Mouse (Mus musculus) limb, embryonic 12.5 days (tissue): ENCODE results near the gene Triobp. TPM values are rescaled to one million over a fixed set of nuclear protein-coding genes. Genes with fewer than 3 reads are reported as not detected.
A peak's percentile ranks its signal among the peaks of the same experiment; 100 is the strongest.

Experiments used
- ATAC-seq: fragments of 200-750 bp; cut with Nextera tagmentation; 2 replicates; pipeline ENCODE4 v1.8.0; 2017; ENCODE audit warnings: low read depth, moderate TSS enrichment; ENCODE audit not compliant: insufficient number of reproducible peaks, insufficient read depth, low FRiP score, low TSS enrichment
- H3K27ac ChIP-seq: fragments of 300-500 bp; sonication (generic); 2 replicates; pipeline ENCODE4 v1.5.1; 2016; ENCODE audit warnings: mild to moderate bottlenecking, moderate library complexity
- H3K27me3 ChIP-seq: fragments of 300-500 bp; sonication (generic); 2 replicates; pipeline ENCODE4 v1.6.1; 2016; ENCODE audit warnings: mild to moderate bottlenecking, moderate library complexity
- H3K36me3 ChIP-seq: fragments of 300-500 bp; sonication (generic); 2 replicates; pipeline ENCODE4 v1.6.1; 2016; ENCODE audit warnings: mild to moderate bottlenecking, moderate library complexity
- H3K4me1 ChIP-seq: fragments of 300-500 bp; sonication (generic); replicated peaks from 2 replicates; pipeline ENCODE4 v1.6.1; 2016
- H3K4me2 ChIP-seq: fragments of 300-500 bp; sonication (generic); 2 replicates; pipeline ENCODE4 v1.6.1; 2016; ENCODE audit warnings: mild to moderate bottlenecking, moderate library complexity
- H3K4me3 ChIP-seq: fragments of 300-500 bp; sonication (generic); replicated peaks from 2 replicates; pipeline ENCODE4 v1.5.1; 2016; ENCODE audit warnings: mild to moderate bottlenecking
- H3K9ac ChIP-seq: fragments of 300-500 bp; sonication (generic); replicated peaks from 2 replicates; pipeline ENCODE4 v1.6.1; 2016; ENCODE audit warnings: mild to moderate bottlenecking, moderate library complexity
- H3K9me3 ChIP-seq: fragments of 300-500 bp; sonication (generic); 2 replicates; pipeline ENCODE4 v1.6.1; 2016; ENCODE audit warnings: mild to moderate bottlenecking, moderate library complexity
- WGBS: fragments of 180-500 bp; shearing (Covaris S2); methylation state at CpG from one replicate; pipeline ENCODE4 v1.1.7; 2016; 5-methylcytosine and 5-hydroxymethylcytosine counted together
- polyA plus RNA-seq: library from polyadenylated mRNA; unstranded; fragments of >200 nt; fragmentation: Nextera tagmentation; extraction: Ambion mirVana; gene quantifications from 2 replicates; pipeline ENCODE4 v1.2.1, GENCODE M21; 2016

Triobp gene
- polyA plus RNA-seq, 1 experiment from 2014 or later: 37.9 TPM

DNA sequence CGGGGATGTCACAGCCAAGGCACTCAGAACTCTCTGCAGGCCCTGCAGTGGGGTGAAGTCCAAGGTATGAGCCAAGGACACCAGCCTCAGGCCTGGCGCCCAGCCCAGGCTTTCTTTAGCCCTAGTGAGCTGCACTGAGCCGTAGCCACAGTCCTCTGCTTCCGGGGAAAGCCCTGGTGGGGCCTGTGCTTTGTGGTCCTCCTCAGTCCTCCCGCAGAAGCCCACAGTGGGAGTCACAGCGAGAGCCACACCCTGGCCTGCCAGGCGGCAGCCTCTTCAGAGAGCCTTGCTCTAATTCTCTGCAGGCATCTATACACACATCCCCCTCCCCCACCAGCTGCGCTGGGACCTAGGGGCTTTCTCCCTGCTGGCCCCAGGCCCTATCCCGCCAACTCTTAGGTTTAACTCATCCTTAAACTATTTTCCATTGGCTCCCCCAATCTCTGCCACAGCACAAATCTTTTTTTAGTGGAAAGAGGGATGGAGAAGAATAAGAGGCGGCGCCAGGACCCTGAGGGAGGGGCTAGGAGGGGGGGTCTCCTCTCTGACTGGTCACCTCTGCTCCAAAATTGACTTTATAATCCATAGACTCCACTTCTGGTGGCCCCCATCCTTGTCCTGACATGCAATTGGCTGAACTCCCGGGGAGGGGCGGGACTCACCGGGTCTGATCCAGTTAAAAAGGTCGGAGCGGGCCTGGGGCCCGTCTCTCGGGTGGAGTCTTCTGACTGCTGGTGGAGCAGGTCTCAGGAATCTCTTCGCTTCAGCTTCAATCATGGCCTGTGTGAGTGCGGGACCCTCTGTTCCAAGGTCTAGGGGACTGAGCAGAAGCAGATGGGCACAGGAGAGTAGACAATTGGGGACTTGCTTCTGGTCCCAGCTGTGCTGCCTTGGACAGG is 21.3 kb upstream of the Triobp start, which contains the start of gene Lgals1:
Gene Lgals1 (plus strand): TSS at position 705 of the 899 bp plus-strand sequence.
- 4% methylated on average over 20 of the region's 20 CpGs for WGBS
- no peaks in the 10 kb centered on the region for H3K27me3 ChIP-seq
- peak within 1 kb of the TSS; percentile 63 for H3K9ac ChIP-seq
- H3K36me3 ChIP-seq: peaks cover 16% of the 10 kb centered on the region
- peak; percentile 83 for ATAC-seq
- peak within 1 kb of the TSS; percentile 98 for H3K27ac ChIP-seq
- peak within 1 kb of the TSS; percentile 93 for H3K4me2 ChIP-seq
- no peaks in the 10 kb centered on the region for H3K9me3 ChIP-seq
- peaks cover 42% of the 10 kb centered on the region for H3K4me1 ChIP-seq
- H3K4me3 ChIP-seq: peak within 1 kb of the TSS; percentile 52

DNA sequence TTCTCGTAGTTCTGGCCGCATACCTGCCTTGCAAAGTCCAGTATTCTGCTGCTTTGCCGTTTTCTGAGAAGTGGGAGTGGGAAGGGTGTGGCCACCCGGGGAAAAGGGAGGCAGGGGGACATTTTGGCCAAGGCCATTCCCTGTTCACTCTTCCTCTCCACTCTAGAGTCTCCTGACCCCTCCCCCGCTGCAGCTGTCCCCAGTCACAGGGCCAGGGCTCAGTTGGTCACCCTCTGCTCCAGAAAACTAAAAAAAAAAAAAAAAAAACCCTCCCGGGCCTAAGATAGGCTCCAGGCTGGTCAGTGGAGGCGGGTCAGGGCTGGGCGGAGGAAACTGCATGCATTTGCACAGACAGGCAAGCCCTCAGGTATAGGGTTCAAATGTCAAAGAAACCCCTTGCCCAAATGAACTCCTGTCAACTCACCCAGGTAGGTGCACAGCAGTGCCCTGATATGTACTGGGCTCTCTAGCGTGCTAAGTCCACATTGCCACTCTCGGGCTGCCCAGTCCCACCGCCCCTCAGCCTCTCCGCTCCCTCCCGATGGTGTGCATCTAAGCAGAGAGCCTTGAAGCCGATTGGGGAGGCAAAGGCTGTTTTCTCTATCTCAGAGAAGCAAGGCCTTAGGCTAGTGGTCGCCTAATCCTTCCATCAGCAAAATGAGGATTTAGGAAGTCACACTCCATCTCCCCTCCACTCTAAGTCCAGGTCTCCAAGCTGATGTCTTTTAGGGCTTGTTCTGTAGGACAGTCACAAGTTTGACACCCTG is 20.3 kb upstream of the Triobp start:
- H3K4me2 ChIP-seq: peak overlapping the region; percentile 93
- peak overlapping the region; percentile 63 for H3K9ac ChIP-seq
- peak overlapping the region; percentile 98 for H3K27ac ChIP-seq
- 13% methylated on average over 15 of the region's 15 CpGs for WGBS
- H3K4me1 ChIP-seq: peaks cover 42% of the 10 kb centered on the region
- H3K36me3 ChIP-seq: peaks cover 16% of the 10 kb centered on the region
- ATAC-seq: no peak
- H3K9me3 ChIP-seq: no peaks in the 10 kb centered on the region
- no peaks in the 10 kb centered on the region for H3K27me3 ChIP-seq
- H3K4me3 ChIP-seq: peak overlapping the region; percentile 52

DNA sequence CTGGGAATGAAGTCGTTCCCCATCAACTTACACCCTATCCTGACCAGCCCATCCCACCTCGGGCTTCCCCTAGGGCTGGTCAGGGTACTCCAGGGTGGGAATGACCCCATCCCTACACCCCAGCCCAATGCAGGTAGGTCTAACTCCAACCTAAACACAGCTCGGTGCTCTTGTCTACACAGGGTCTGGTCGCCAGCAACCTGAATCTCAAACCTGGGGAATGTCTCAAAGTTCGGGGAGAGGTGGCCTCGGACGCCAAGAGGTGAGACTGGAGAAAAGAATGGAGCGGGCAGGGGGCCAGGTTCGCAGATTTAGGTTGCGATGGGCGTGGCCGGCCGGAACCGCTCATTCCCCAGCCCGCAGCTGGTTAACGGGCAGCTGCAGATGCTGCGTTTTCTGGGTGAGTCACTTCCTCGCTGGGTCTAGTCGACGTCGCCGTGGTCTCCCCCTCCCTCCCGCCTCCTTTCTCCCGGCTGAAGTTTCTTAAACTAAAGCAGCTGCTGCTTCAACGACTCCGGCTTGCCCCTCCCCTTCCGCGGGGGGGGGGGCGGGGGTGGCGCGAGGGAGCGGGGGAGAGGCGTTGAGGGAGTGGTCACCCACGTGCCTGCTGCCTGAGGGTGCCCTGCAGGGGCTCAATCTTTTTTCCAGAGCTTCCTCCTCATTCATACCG is 19.6 kb upstream of the Triobp start:
- Histone ChIP-seq H3K27ac (peak overlapping the region; percentile 98), H3K9ac (peak overlapping the region; percentile 63), H3K36me3 (peaks cover 16% of the 10 kb centered on the region), H3K4me3 (peak overlapping the region; percentile 52), H3K9me3 (no peaks in the 10 kb centered on the region), H3K27me3 (no peaks in the 10 kb centered on the region), H3K4me2 (peak overlapping the region; percentile 93), H3K4me1 (peaks cover 42% of the 10 kb centered on the region)
- 1% methylated on average over 33 of the region's 35 CpGs for WGBS
- peak; percentile 43 for ATAC-seq

DNA sequence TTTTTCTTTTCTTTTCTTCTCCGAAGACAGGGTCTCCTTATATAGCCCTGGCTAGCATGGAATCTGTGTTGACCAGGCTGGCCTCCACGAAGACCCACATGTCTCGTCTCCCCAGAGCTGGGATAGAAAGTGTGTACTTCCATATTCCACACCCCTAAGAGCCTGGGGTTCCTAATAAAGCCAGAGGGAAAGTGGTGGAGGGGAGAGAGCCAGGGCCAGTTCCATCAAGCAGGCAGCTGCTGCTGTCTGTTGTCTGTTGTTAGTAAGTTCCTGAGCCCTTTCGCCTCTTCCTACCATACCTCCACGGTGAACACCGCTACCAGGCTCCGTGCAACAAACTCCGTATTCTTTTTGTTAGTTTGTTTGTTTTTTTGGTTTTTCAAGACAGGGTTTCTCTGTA is 19.0 kb upstream of the Triobp start:
- Histone ChIP-seq H3K4me1 (peaks cover 39% of the 10 kb centered on the region), H3K4me2 (peak overlapping the region; percentile 93), H3K9me3 (no peaks in the 10 kb centered on the region), H3K9ac (peak overlapping the region; percentile 63; the same call in 1 of the 2 replicates), H3K27ac (peak overlapping the region; percentile 98), H3K4me3 (peak overlapping the region; percentile 52), H3K27me3 (no peaks in the 10 kb centered on the region), H3K36me3 (peaks cover 16% of the 10 kb centered on the region)
- 39% methylated on average over 8 of the region's 8 CpGs for WGBS
- ATAC-seq: no peak

DNA sequence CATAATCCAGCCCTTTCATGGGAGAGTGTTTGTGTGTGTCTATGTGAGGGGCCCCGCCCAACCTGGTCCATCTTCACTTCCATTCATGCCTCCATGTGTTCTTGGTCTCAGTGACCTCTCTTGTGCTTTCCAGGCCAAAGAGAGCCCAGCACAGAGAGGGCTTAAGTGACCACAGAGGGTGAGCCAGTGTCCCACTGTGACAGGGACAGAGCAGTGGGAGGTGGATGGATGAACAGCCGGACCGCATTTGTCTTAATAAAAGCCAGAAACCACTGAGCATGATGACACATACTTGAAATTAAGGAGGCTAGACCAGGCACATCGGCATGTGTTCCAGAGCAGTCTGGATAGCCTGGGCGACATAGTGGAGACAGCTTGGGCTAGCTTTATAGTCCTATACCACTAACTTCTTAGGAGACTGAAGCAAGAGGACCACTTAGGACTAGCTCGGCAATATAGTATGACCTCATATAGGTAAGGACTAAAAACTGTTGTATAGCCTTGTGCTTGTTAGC is 17.3 kb upstream of the Triobp start:
- WGBS: 86% methylated on average over 6 of the region's 6 CpGs
- Histone ChIP-seq H3K36me3 (peaks cover 16% of the 10 kb centered on the region), H3K27ac (no peak overlapping the region), H3K4me3 (no peak overlapping the region), H3K4me1 (peaks cover 30% of the 10 kb centered on the region), H3K27me3 (no peaks in the 10 kb centered on the region), H3K9me3 (no peaks in the 10 kb centered on the region), H3K9ac (no peak overlapping the region), H3K4me2 (no peak overlapping the region)
- no peak for ATAC-seq

DNA sequence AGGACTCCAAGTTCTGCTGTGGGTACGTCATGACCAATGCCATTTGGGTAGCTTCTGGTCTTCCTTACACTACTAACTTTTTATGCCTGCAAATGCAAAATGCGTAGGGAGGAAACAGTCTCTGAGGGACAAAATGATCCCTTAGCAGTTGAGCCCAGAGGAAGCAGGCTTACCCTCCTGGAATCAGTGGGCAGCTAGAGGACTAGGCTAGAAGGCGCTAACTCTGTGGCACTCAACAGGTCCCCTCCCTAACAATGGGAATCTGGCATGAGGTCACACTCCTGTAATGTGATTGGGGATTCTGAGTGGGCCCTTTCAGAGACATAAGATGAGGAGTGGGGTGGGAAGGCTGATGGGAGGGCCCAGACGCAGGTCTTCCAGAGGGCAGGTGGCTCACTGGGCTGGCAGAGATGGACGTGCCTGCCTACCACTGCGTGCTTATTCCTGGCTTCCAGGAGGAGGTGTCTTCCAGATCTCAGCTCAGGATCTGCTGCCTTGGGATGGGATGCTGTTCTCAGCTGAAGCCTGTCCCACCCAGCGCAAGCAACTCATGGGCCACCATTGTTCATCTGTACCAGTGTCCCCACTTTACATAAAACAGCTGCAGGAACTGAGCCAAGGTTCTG is 16.6 kb upstream of the Triobp start:
- Histone ChIP-seq H3K27me3 (no peaks in the 10 kb centered on the region), H3K9ac (peak overlapping the region; percentile 23; the same call in 1 of the 2 replicates), H3K4me3 (no peak overlapping the region), H3K4me2 (no peak overlapping the region), H3K4me1 (peaks cover 29% of the 10 kb centered on the region), H3K27ac (0 out of 2 replicates have a peak overlapping the region, but pooled peaks have one; percentile 12), H3K9me3 (no peaks in the 10 kb centered on the region), H3K36me3 (peaks cover 16% of the 10 kb centered on the region)
- no peak for ATAC-seq
- 87% methylated on average over 7 of the region's 7 CpGs for whole genome bisulfite sequencing

DNA sequence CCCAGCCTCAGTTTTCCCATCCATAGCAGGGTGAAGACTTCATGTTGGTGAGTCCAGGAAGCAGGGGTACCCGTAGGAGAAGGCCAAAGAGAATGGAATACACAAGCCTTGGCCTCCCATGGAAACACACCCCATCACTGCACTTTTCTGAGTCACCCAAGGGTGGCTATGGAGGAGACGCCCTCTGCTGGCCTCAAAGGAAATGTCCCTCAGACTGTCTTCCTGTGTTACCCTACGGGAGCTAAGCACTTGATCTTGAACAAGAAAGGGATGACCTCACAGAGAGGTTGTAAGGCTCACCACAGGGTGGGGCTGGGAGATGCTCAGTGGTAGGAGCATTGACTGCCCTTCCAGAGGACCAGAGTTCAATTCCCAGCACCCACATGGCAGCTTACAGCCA is 15.9 kb upstream of the Triobp start:
- no peak for ATAC-seq
- Histone ChIP-seq H3K4me3 (no peak overlapping the region), H3K9me3 (no peaks in the 10 kb centered on the region), H3K27me3 (no peaks in the 10 kb centered on the region), H3K4me1 (peaks cover 29% of the 10 kb centered on the region), H3K36me3 (peaks cover 16% of the 10 kb centered on the region), H3K4me2 (no peak overlapping the region), H3K27ac (no peak overlapping the region), H3K9ac (no peak overlapping the region; the same call in 1 of the 2 replicates)
- 28% methylated on average over 3 of the region's 3 CpGs for WGBS

DNA sequence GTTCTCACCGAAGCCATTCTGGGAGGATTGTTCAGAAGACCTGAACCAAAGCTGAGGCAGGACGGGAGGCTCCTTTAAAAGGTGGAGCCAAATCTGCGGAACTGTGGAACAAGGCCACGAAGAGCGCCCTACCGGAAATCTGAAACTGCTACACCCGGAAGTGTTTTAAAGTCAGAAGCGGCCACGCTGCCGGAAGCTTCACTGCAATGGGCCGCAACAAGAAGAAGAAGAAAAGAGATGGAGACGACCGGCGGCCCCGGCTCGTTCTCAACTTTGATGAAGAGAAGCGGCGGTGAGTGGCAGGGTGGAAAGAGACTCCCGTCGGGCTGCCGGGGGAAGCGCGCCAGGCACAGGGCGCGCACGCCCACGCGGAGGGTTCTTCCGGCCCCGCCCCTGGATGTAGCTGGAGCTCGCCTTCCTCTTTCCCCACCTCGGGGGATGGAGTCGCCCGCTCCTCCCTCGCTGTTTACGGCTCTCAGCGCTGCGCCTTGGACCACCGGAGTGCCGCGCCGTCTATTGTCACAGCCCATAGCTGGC is 12.7 kb upstream of the Triobp start, which contains the start of gene Nol12:
Gene Nol12 (plus strand): TSS at position 150 of the 537 bp plus-strand sequence.
- peaks cover 12% of the 10 kb centered on the region for H3K4me1 ChIP-seq
- peak; percentile 85 for ATAC-seq
- H3K27ac ChIP-seq: peak within 1 kb of the TSS; percentile 91
- H3K9me3 ChIP-seq: no peaks in the 10 kb centered on the region
- peak within 1 kb of the TSS; percentile 77 for H3K4me3 ChIP-seq
- H3K4me2 ChIP-seq: peak within 1 kb of the TSS; percentile 79
- H3K36me3 ChIP-seq: peaks cover 40% of the 10 kb centered on the region
- H3K9ac ChIP-seq: peak within 1 kb of the TSS; percentile 66
- WGBS: under 1% methylated on average over 42 of the region's 42 CpGs
- no peaks in the 10 kb centered on the region for H3K27me3 ChIP-seq

DNA sequence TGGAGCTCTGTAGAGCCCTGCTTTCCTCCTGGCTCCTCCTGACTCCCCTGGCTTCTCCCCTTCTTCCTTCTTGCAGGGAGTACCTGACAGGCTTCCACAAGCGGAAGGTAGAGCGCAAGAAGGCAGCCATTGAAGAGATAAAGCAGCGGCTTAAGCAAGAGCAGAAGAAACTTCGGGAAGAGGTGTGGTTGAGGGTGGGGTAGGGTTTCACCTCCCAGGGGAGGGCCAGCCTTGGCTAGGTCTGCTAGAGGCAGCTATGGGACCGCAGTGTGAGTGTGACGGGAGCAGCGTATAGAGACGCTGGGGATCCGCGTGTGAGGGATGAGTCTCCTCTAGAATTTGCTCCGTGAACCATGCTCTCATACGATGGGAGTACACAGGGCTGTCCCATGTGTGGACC is 11.1 kb upstream of the Triobp start:
- Histone ChIP-seq H3K9me3 (no peaks in the 10 kb centered on the region), H3K36me3 (peaks cover 48% of the 10 kb centered on the region), H3K4me1 (peaks cover 12% of the 10 kb centered on the region), H3K4me2 (peak overlapping the region; percentile 79), H3K4me3 (peak overlapping the region; percentile 77; the same call in 1 of the 2 replicates), H3K9ac (0 out of 2 replicates have a peak overlapping the region, but pooled peaks have one; percentile 8), H3K27ac (no peak overlapping the region), H3K27me3 (no peaks in the 10 kb centered on the region)
- ATAC-seq: no peak
- 90% methylated on average over 12 of the region's 12 CpGs for WGBS

DNA sequence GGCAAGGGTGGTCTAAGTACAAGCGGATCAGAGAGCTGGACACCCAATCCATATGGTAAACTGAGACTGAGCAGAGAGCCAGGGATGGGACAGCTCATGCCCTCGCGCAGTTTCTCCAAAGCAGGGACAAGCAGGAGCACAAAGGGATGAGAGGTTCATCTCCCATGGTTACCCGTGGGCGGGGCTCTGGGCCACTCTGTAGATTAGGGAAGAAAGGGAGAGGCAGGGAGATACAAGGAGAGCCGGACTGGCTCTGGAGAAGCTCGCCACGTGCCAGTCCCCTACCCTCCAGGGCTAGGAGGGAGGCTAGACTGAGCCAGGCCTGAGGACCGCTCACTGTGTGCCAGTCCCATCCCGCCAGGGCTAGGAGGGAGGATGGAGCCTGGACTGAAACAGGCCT is 10.2 kb upstream of the Triobp start:
- no peak overlapping the region for H3K4me3 ChIP-seq
- no peaks in the 10 kb centered on the region for H3K9me3 ChIP-seq
- no peak for ATAC-seq
- no peak overlapping the region for H3K4me2 ChIP-seq
- H3K9ac ChIP-seq: no peak overlapping the region
- H3K4me1 ChIP-seq: peaks cover 12% of the 10 kb centered on the region
- WGBS: 96% methylated on average over 10 of the region's 10 CpGs
- peaks cover 55% of the 10 kb centered on the region for H3K36me3 ChIP-seq
- no peak overlapping the region for H3K27ac ChIP-seq
- H3K27me3 ChIP-seq: no peaks in the 10 kb centered on the region
